In genomic region chr19:15981861-15982260, GRCm38 (mm10) we compare ENCODE assay signal across 8 mouse cellular contexts. TPM values are rescaled to one million over a fixed set of nuclear protein-coding genes. Genes with fewer than 3 reads are reported as not detected.
DNase-seq lines count a peak whose midpoint lies in the region; ATAC-seq and TF ChIP-seq lines count a peak whose summit lies in the region.

No protein-coding gene starts in this region.

- no peaks in the 10 kb centered on the region for H3K9me3 ChIP-seq in ES-E14 (ENCODE audit: control insufficient read depth, insufficient read depth, low read depth, low read length)

- no peak overlapping the region for H3K4me3 ChIP-seq in ES-E14 (ENCODE audit: insufficient read depth in 1 of 2, low read depth in 1 of 2, low read length in 2 of 2, poor library complexity in 1 of 2, severe bottlenecking in 1 of 2)
- no peak overlapping the region for H3K4me3 ChIP-seq in lung, adult 2 months (replicated peaks; ENCODE audit: extremely low read depth, low read depth, low read length)

- H3K4me1 ChIP-seq in ES-E14 (ENCODE audit: control insufficient read depth in 2 of 2, insufficient read depth in 2 of 2, low read length in 2 of 2, poor library complexity in 1 of 2) = peaks cover 0 to 4% of the 10 kb centered on the region in 2 experiments; a peak in 1 of 4 replicates
- H3K4me1 ChIP-seq in lung, adult 2 months (ENCODE audit: control insufficient read depth, insufficient read depth, low read length) = no peaks in the 10 kb centered on the region

- no peak overlapping the region for H3K27ac ChIP-seq in ES-E14 (ENCODE audit: insufficient read depth, low read depth, low read length, poor library complexity, severe bottlenecking)

- H3K9ac ChIP-seq in ES-E14 (ENCODE audit: insufficient read depth, low read depth, low read length, poor library complexity, severe bottlenecking) = no peak overlapping the region

- no peak for TF ChIP-seq POLR2A in lung, adult 2 months (IDR thresholded peaks at IDR 0.05; ENCODE audit: borderline replicate concordance, extremely low read depth, low read depth, low read length)

- DNase-seq in B cell, adult 2 months = peak; percentile 66 to 77
- peak; percentile 67 for DNase-seq in ES-E14 (ENCODE audit: low read depth, low spot score)
- DNase-seq in cerebellum, adult 18-20 months = peak; percentile 73 to 76
- peak; percentile 78 for DNase-seq in kidney, postnatal 10 days
- peak; percentile 36 for DNase-seq in lung, adult 2 months
- peak; percentile 30 for DNase-seq in ovary, postnatal 14 days (ENCODE audit: low spot score)
- peak; percentile 41 for DNase-seq in yolk sac, embryonic 10.5 days (ENCODE audit: low spot score)

- in situ Hi-C loops in ES-E14 (cut with MboI; ENCODE audit: low sequenced_read_pairs in 2 of 2, unreplicated experiment in 2 of 2) = no loop called here

- ATAC-seq in frontal cortex, adult (ENCODE audit: low TSS enrichment) = peak; percentile 53; the same call in 1 of the 2 replicates

- H3K36me3 ChIP-seq in ES-E14 (ENCODE audit: control insufficient read depth, insufficient read depth, low read length, poor library complexity, severe bottlenecking) = peaks cover 19% of the 10 kb centered on the region; the same call in 1 of the 2 replicates

- TF ChIP-seq CTCF in lung, adult 2 months (IDR thresholded peaks at IDR 0.05; ENCODE audit: insufficient read depth, low read length) = peak; percentile 32; the same call in 1 of the 2 replicates

- WGBS in lung, adult 2 months = 42% methylated on average over 4 of the region's 4 CpGs

TF ChIP-seq in ES-E14, 5 proteins besides CTCF, POLR2A, EP300 and RAD21:
- 0 out of 2 replicates have a peak, but pooled peaks have one; percentile 35 for TF ChIP-seq ZC3H11A (IDR thresholded peaks at IDR 0.05; ENCODE audit: borderline replicate concordance, low read depth, low read length)
- no peak for TF ChIP-seq MAFK (IDR thresholded peaks at IDR 0.05; ENCODE audit: insufficient read depth, low read depth, low read length)

RNA-seq across cellular contexts. Expression of gene Cep78, which starts 2.9 kb away (rescaled TPM):
- total RNA-seq in ES-E14 (2012; rRNA removed) = 19.5 and 20.5 TPM in 2 replicates
- polyA plus RNA-seq in lung, adult 2 months (2012; rRNA removed) = 3.0 and 3.1 TPM in 2 replicates

RNA-seq across cellular contexts. Expression of gene Psat1, which starts 34.7 kb away (rescaled TPM):
- total RNA-seq in ES-E14 (2012; rRNA removed) = 183 and 203 TPM in 2 replicates
- polyA plus RNA-seq in lung, adult 2 months (2012; rRNA removed) = 3.2 and 8.7 TPM in 2 replicates
